Mouse (Mus musculus) embryonic stem cell, embryonic (primary cell): ENCODE data around the gene Mpg.

ENCODE experiments used
- CTCF ChIA-PET, 4 experiments: fragments of 300-600 bp in 2 of 4; fragments of 350-600 bp in 2 of 4; sonication (Branson Sonifier 250); formaldehyde crosslinking; loops; one replicate each; lab custom pipeline; 2022; ENCODE audit warnings: inconsistent platforms in 2 of 4; lab: Charles Lee
- POLR2A ChIA-PET, 4 experiments: fragments of 300-600 bp in 2 of 4; fragments of 350-600 bp in 2 of 4; sonication (Branson Sonifier 250); formaldehyde crosslinking; loops; one replicate each; lab custom pipeline; 2022; ENCODE audit warnings: antibody characterized with exemption in 4 of 4, inconsistent platforms in 1 of 4; lab: Charles Lee

Gene Mpg

GRCm38 (mm10) chr11:32226124-32226871, at the start of gene Mpg:
Mpg (plus strand) TSS chr11:32226505.
- CTCF ChIA-PET: interaction anchor here in 1 of 4 experiments (1.0 to 2.1 kb wide), 3 partner anchors 9 to 12 kb away, joined by 3 to 15 read pairs (median 6); no protein-coding TSS in a partner anchor

GRCm38 (mm10) chr11:32178506-32178905, 47.8 kb upstream of the Mpg start:
- POLR2A ChIA-PET: interaction anchor here in 2 of 4 experiments (0.5 to 0.8 kb wide), 2 partner anchors 18 to 461 kb away, joined by 3 to 5 read pairs; no protein-coding TSS in a partner anchor
- CTCF ChIA-PET: interaction anchor here in 2 of 4 experiments (0.6 to 1.6 kb wide), 3 partner anchors 17 to 68 kb away, joined by 3 to 6 read pairs (median 6); no protein-coding TSS in a partner anchor

More at GRCm38 (mm10) chr11:32226124-32226871, at the start of gene Mpg:
- POLR2A ChIA-PET: interaction anchor here in 3 of 4 experiments (0.6 to 13.6 kb wide), 10 partner anchors 8 to 36 kb away, joined by 3 to 108 read pairs (median 4); partner anchors contain the start of gene Snrnp25 (in 1 of the 3)

GRCm38 (mm10) chr11:32181246-32181645, 45.1 kb upstream of the Mpg start:
- ChIA-PET CTCF (interaction anchor here in 2 of 4 experiments (1.2 to 5.4 kb wide), 6 partner anchors 19 to 566 kb away, joined by 3 to 136 read pairs (median 16); no protein-coding TSS in a partner anchor), POLR2A (interaction anchor here in 2 of 4 experiments (1.5 to 1.6 kb wide), 2 partner anchors 10 to 19 kb away, joined by 3 read pairs; no protein-coding TSS in a partner anchor)

- ChIA-PET CTCF (interaction anchor here (0.5 to 5.4 kb wide), 112 partner anchors 9 to 806 kb away, joined by 3 to 136 read pairs (median 4); partner anchors contain the start of genes Hbq1a (in 3 of the 4), Il9r (in 3 of the 4), Hbq1b (in 2 of the 4) and Snrnp25 (in 2 of the 4)), POLR2A (interaction anchor here (0.5 to 1.6 kb wide), 20 partner anchors 9 to 501 kb away, joined by 3 to 8 read pairs (median 3); partner anchors contain the start of genes Nprl3 (in 1 of the 4) and Snrnp25 (in 1 of the 4))
Observed at GRCm38 (mm10) chr11:32181973-32182868, 44.1 kb upstream of the Mpg start.

- CTCF ChIA-PET: interaction anchor here in 2 of 4 experiments (0.5 to 5.4 kb wide), 3 partner anchors 137 to 175 kb away, joined by 3 to 136 read pairs (median 36); no protein-coding TSS in a partner anchor
- POLR2A ChIA-PET: interaction anchor here in 1 of 4 experiments (1.1 kb wide), 1 partner anchor 21 kb away, joined by 3 read pairs; the partner anchor contains the start of gene Snrnp25
Observed at GRCm38 (mm10) chr11:32184469-32184868, 41.8 kb upstream of the Mpg start.

GRCm38 (mm10) chr11:32186031-32186430, 40.3 kb upstream of the Mpg start:
- POLR2A ChIA-PET: no interaction called here

GRCm38 (mm10) chr11:32187256-32187655, 39.0 kb upstream of the Mpg start:
- CTCF ChIA-PET: no interaction called here
- POLR2A ChIA-PET: no interaction called here

More at GRCm38 (mm10) chr11:32186031-32186430, 40.3 kb upstream of the Mpg start:
- CTCF ChIA-PET: no interaction called here

- ChIA-PET POLR2A (no interaction called here), CTCF (no interaction called here)
Observed at GRCm38 (mm10) chr11:32188881-32189280, 37.4 kb upstream of the Mpg start.

GRCm38 (mm10) chr11:32189434-32189833, 36.9 kb upstream of the Mpg start:
- POLR2A ChIA-PET: no interaction called here

GRCm38 (mm10) chr11:32190119-32190518, 36.2 kb upstream of the Mpg start:
- ChIA-PET CTCF (interaction anchor here in 2 of 4 experiments (0.7 to 2.1 kb wide), 5 partner anchors 28 to 131 kb away, joined by 3 to 8 read pairs (median 5); no protein-coding TSS in a partner anchor), POLR2A (no interaction called here)

More at GRCm38 (mm10) chr11:32189434-32189833, 36.9 kb upstream of the Mpg start:
- CTCF ChIA-PET: interaction anchor here in 2 of 4 experiments (0.7 to 2.1 kb wide), 5 partner anchors 27 to 131 kb away, joined by 3 to 8 read pairs (median 5); no protein-coding TSS in a partner anchor

- CTCF ChIA-PET: interaction anchor here in 1 of 4 experiments (1.2 to 2.1 kb wide), 4 partner anchors 29 to 130 kb away, joined by 3 to 8 read pairs (median 6); no protein-coding TSS in a partner anchor
- POLR2A ChIA-PET: interaction anchor here in 1 of 4 experiments (0.6 kb wide), 2 partner anchors 77 to 1401 kb away, joined by 3 read pairs; partner anchors contain the start of gene Nprl3
Observed at GRCm38 (mm10) chr11:32190603-32191110, 35.6 kb upstream of the Mpg start.

- CTCF ChIA-PET: interaction anchor here in 3 of 4 experiments (0.6 to 1.1 kb wide), 4 partner anchors 10 to 448 kb away, joined by 3 to 7 read pairs (median 3); partner anchors contain the start of gene Snrnp25 (in 1 of the 3)
- POLR2A ChIA-PET: interaction anchor here in 2 of 4 experiments (0.6 to 1.9 kb wide), 2 partner anchors 12 to 94 kb away, joined by 8 to 9 read pairs; partner anchors contain the start of gene Snrnp25 (in 1 of the 2)
Observed at GRCm38 (mm10) chr11:32193156-32193555, 33.1 kb upstream of the Mpg start.

- ChIA-PET POLR2A (interaction anchor here in 1 of 4 experiments (0.8 to 1.9 kb wide), 2 partner anchors 11 to 32 kb away, joined by 3 to 9 read pairs; partner anchors contain the start of gene Snrnp25), CTCF (interaction anchor here in 3 of 4 experiments (0.6 to 1.2 kb wide), 7 partner anchors 11 to 449 kb away, joined by 3 to 7 read pairs (median 3); partner anchors contain the start of gene Snrnp25 (in 1 of the 3))
Observed at GRCm38 (mm10) chr11:32194086-32194485, 32.2 kb upstream of the Mpg start.

GRCm38 (mm10) chr11:32194626-32195025, 31.7 kb upstream of the Mpg start:
- ChIA-PET CTCF (interaction anchor here in 2 of 4 experiments (1.2 kb wide), 3 partner anchors 12 to 130 kb away, joined by 3 read pairs; no protein-coding TSS in a partner anchor), POLR2A (interaction anchor here in 1 of 4 experiments (1.9 kb wide), 1 partner anchor 11 kb away, joined by 9 read pairs; the partner anchor contains the start of gene Snrnp25)

GRCm38 (mm10) chr11:32195867-32196540, 30.3 kb upstream of the Mpg start:
- POLR2A ChIA-PET: interaction anchor here in 2 of 4 experiments (0.9 to 1.2 kb wide), 3 partner anchors 9 to 34 kb away, joined by 3 to 7 read pairs (median 3); partner anchors contain the start of gene Snrnp25 (in 1 of the 2)
- CTCF ChIA-PET: interaction anchor here in 2 of 4 experiments (0.5 to 1.1 kb wide), 4 partner anchors 13 to 359 kb away, joined by 3 to 6 read pairs (median 3); no protein-coding TSS in a partner anchor

GRCm38 (mm10) chr11:32196727-32197126, 29.6 kb upstream of the Mpg start:
- ChIA-PET POLR2A (interaction anchor here in 2 of 4 experiments (0.9 to 1.1 kb wide), 2 partner anchors 19 to 35 kb away, joined by 3 read pairs; no protein-coding TSS in a partner anchor), CTCF (interaction anchor here in 2 of 4 experiments (1.0 to 4.9 kb wide), 2 partner anchors 14 to 144 kb away, joined by 3 to 15 read pairs; no protein-coding TSS in a partner anchor)
